Mouse (Mus musculus): ENCODE results near the gene Hist1h4h.
A peak's percentile ranks its signal among the peaks of the same experiment; 100 is the strongest.

Hist1h4h gene

GRCm38 (mm10) chr13:23513517-23513916, 17.3 kb upstream of the Hist1h4h start:
- DNase-seq (ENCODE audit: low spot score) = no peak

DNA sequence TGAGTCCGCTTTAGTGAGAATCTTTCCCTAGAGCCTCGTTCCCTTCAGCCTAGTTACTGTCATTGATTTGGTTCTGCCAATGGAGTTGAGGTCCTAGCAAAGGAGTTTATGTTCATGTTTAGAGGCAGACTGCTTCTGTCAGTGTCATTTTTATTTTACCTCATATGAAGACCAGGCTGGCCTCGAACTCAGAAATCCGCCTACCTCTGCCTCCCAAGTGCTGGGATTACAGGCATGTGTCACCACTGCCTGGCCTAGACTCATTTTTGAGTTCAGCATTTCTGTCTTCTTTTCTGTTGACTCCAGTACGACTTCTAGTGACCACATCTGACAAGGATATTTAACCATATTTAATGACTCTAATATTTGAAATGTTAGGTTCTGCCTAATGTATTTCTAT, 15.6 kb upstream of the Hist1h4h start:
- no peak for DNase-seq (ENCODE audit: low spot score)

- no peak for DNase-seq (ENCODE audit: low spot score)
Observed at GRCm38 (mm10) chr13:23515826-23516620, 14.8 kb upstream of the Hist1h4h start.

DNA sequence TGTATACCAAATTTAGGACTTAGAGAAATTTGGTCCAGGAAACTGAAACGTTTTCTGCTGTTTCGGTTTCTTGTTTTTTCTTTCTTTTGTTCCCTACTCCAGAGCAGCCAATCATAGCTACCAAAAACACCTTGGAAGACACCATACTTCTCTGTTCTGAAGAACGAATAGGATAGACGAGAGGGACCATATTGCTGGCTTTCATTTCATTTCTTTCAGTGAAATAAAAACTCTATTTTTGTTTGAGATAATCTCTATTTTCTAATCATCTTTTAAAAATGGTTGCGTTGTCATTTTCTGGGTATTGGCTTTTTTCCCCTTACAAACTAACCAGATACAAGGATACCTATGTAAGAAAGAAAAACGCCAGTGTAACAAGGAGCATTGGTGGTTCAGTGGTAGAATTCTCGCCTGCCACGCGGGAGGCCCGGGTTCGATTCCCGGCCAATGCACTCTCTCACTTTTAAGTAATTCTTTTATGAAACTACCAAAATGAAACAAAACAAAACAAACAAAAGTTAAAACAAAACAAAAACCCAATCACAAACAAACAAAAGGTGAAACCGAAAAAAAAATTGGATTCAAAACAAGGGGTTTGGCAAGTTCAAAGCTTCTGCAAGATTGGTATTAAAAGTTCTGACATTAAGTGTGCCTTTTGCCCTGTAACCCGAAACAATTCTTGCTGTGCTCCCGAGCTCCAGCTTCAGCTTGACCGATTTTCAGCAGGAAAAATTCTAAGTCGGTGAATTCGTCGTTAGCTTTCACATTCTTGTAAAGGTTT, 13.8 kb upstream of the Hist1h4h start:
- no peak for DNase-seq (ENCODE audit: low spot score)

GRCm38 (mm10) chr13:23517603-23518294, 13.1 kb upstream of the Hist1h4h start:
- DNase-seq (ENCODE audit: low spot score) = peak; percentile 97

GRCm38 (mm10) chr13:23518295-23518603, 12.6 kb upstream of the Hist1h4h start:
- no peak for DNase-seq (ENCODE audit: low spot score)

DNA sequence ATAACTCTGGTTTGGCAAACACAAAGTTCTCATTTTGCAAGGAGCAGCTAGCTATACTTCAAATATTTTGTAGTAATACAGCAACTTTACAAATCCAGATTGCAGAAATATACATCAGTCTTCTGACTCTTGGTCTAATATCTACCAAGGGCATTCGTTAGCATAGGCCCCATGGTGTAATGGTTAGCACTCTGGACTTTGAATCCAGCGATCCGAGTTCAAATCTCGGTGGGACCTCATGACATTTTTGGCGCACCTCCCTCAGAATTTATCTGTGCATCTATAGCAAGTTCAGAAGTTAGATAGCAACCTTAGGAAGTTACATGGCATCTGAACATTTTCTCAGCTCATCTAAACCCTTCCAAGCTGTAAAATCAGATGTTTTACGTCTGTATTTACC, 12.0 kb upstream of the Hist1h4h start:
- peak; percentile 88 for DNase-seq (ENCODE audit: low spot score)

- DNase-seq (ENCODE audit: low spot score) = peak; percentile 84
Observed at GRCm38 (mm10) chr13:23519416-23519815, 11.4 kb upstream of the Hist1h4h start.

- DNase-seq (ENCODE audit: low spot score) = peak; percentile 57
Observed at GRCm38 (mm10) chr13:23521703-23522102, 9.1 kb upstream of the Hist1h4h start.

DNA sequence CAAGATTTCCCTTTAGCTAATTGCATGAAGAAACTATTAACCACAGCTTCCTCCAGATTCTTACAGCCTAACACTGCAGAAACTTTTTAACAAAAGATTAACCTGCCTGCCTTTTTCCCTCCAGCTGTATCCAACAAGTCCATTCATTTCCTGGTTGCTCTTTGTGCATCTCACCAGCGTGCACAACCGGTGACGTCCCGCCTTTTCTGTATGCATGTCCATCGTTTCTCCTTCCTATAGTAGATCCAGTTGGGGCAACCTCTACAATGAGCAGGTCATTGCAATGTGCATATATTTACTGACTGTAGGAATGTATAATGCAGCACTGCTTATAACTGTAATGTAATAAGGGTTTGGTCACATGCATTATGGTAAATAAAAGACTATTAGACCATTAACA, 6.9 kb upstream of the Hist1h4h start:
- DNase-seq (ENCODE audit: low spot score) = no peak

- DNase-seq (ENCODE audit: low spot score) = peak; percentile 68
Observed at GRCm38 (mm10) chr13:23524654-23525053, 6.2 kb upstream of the Hist1h4h start.

- DNase-seq (ENCODE audit: low spot score) = no peak
Observed at GRCm38 (mm10) chr13:23525901-23526300, 4.9 kb upstream of the Hist1h4h start.

DNA sequence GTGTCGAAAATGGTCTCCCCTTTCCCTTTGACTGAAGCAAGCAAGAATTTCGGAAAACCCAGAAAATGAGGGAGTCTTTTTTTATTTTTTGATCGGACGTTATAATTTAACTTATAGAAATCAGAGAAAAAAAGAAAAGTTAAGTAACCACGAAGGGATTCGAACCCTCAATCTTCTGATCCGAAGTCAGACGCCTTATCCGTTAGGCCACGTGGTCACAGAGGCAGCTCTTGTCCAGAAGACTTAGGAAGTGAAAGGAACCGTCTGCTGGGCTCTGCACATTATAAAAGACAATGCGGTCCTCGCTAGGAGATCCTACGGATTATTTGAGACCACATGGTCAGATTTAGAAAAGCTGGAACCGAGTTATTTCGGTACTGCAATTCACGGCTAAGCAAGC, 4.5 kb upstream of the Hist1h4h start:
- DNase-seq (ENCODE audit: low spot score) = peak; percentile 99

GRCm38 (mm10) chr13:23529005-23529404, 1.8 kb upstream of the Hist1h4h start:
- DNase-seq (ENCODE audit: low spot score) = no peak

GRCm38 (mm10) chr13:23529480-23530165, 1.2 kb upstream of the Hist1h4h start:
- no peak for DNase-seq (ENCODE audit: low spot score)

GRCm38 (mm10) chr13:23530181-23530900, 509 bp upstream of the Hist1h4h start:
- DNase-seq (ENCODE audit: low spot score) = peak; percentile 79

GRCm38 (mm10) chr13:23532262-23533075, 1.6 kb downstream of the Hist1h4h start:
- DNase-seq (ENCODE audit: low spot score) = no peak

GRCm38 (mm10) chr13:23533560-23534367, 2.9 kb downstream of the Hist1h4h start, which contains the start of gene Hist1h2af:
TSS of gene Hist1h2af (plus strand) at chr13:23533906.
- DNase-seq (ENCODE audit: low spot score) = peak; percentile 75

- no peak for DNase-seq (ENCODE audit: low spot score)
Observed at GRCm38 (mm10) chr13:23534368-23535131, 3.7 kb downstream of the Hist1h4h start.

Measured in layer of hippocampus, adult 9-10 months (tissue).